Mouse (Mus musculus): ENCODE measurements around the gene Alg13. TPM values are rescaled to one million over a fixed set of nuclear protein-coding genes. Genes with fewer than 3 reads are reported as not detected.

The Alg13 gene
- polyA plus RNA-seq (2021; fragmentation: Nextera tagmentation): 3.6 and 3.8 TPM in 2 replicates
- long read RNA-seq, experiment 1, partial matches to known transcripts: 0 of 2 reads
- long read RNA-seq, experiment 1, other reads (novel, unspliced or antisense): 0 of 2 reads
- long read RNA-seq, experiment 2, transcript Alg13-202 (4 exons, 1,802 nt): major isoform, 8 of 13 reads
- long read RNA-seq, experiment 2, partial matches to known transcripts: 0 of 13 reads
- long read RNA-seq, experiment 2, other reads (novel, unspliced or antisense): 2 of 13 reads

DNA sequence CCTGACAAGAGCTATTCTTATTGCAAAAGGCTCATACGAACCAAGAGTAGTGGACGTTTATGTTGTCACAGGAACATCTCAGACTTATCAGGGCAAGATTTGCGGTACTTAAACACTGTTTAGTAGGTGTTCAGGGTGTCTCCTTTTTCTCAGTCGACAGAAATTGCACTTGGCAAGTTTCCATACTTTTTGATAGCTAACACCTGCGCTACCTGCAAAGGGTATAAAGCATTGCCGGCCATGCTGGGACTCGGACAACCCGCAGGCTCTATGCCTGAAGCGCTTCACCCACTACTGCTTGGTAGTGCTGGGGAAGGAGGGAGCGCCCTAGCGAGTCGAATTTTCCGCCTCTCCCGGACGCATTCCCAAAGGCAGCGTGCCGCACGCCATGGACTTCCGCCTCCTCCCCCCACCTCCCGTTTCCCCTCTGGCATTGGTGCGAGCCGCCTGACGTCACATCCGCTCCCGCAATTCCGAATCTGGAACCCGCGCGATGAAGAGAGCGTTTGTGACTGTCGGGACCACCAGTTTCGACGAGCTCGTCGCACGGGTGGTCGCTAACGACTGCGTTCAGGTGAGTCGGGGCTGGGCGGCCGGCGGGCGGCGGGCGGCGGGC lies at the start of gene Alg13:
Gene Alg13 (plus strand): TSS at position 257 of the 616 bp plus-strand sequence.

Small RNA genes lying within 50 kb of the gene (microRNA-seq; reads per million reads assigned to microRNA genes)
- gene Mir680-2: not detected

Other genes with a start within 250 kb of the Alg13 start
- gene A730046J19Rik, start 164.1 kb upstream of the Alg13 start, polyA plus RNA-seq (2021; fragmentation: Nextera tagmentation): 0.09 and 0.15 TPM in 2 replicates
- gene Trpc5os, start 138.8 kb downstream of the Alg13 start, polyA plus RNA-seq (2021; fragmentation: Nextera tagmentation): not detected in 2 replicates